In genomic region chr13:49186798-49187287, GRCm38 (mm10) we compare ENCODE assay signal across 8 mouse cellular contexts. TPM values are rescaled to one million over a fixed set of nuclear protein-coding genes. Genes with fewer than 3 reads are reported as not detected.
DNase-seq lines count a peak whose midpoint lies in the region; ATAC-seq lines count a peak whose summit lies in the region.

No protein-coding gene starts in this region.

- DNase-seq in lung, adult 18-20 months = no peak
- DNase-seq in embryonic facial prominence, embryonic 14.5 days (ENCODE audit: low spot score) = no peak
- no peak for DNase-seq in embryo, embryonic 9.5 days (ENCODE audit: extremely low spot score)
- no peak for DNase-seq in embryo, embryonic 10.5 days (ENCODE audit: low spot score)
- DNase-seq in lung, postnatal 14 days = no peak

- peak overlapping the region; percentile 84 for H3K4me3 ChIP-seq in lung, embryonic 16.5 days (ENCODE audit: low read length)
- peak overlapping the region; percentile 79 for H3K4me3 ChIP-seq in embryonic facial prominence, embryonic 14.5 days (ENCODE audit: low read depth, low read length)
- H3K4me3 ChIP-seq in neural tube, embryonic 12.5 days = peak overlapping the region; percentile 64

- peaks cover 22% of the 10 kb centered on the region for H3K4me1 ChIP-seq in lung, embryonic 16.5 days (replicated peaks; ENCODE audit: control insufficient read depth, insufficient read depth, low read length)
- H3K4me1 ChIP-seq in embryonic facial prominence, embryonic 14.5 days (ENCODE audit: control insufficient read depth, insufficient read depth, low read length) = peaks cover 29% of the 10 kb centered on the region
- peaks cover 36% of the 10 kb centered on the region for H3K4me1 ChIP-seq in neural tube, embryonic 12.5 days

- no peaks in the 10 kb centered on the region for H3K36me3 ChIP-seq in lung, embryonic 16.5 days (ENCODE audit: control insufficient read depth, insufficient read depth, low read length)
- H3K36me3 ChIP-seq in embryonic facial prominence, embryonic 14.5 days (ENCODE audit: control insufficient read depth, insufficient read depth, low read length) = no peaks in the 10 kb centered on the region
- no peaks in the 10 kb centered on the region for H3K36me3 ChIP-seq in neural tube, embryonic 12.5 days

- no peaks in the 10 kb centered on the region for H3K9me3 ChIP-seq in lung, embryonic 16.5 days (ENCODE audit: control insufficient read depth, low read length)
- no peaks in the 10 kb centered on the region for H3K9me3 ChIP-seq in embryonic facial prominence, embryonic 14.5 days (ENCODE audit: control insufficient read depth, low read length)
- H3K9me3 ChIP-seq in neural tube, embryonic 12.5 days = no peaks in the 10 kb centered on the region

- peak overlapping the region; percentile 99 for H3K4me2 ChIP-seq in lung, embryonic 16.5 days (ENCODE audit: low read depth, low read length)
- peak overlapping the region; percentile 99 for H3K4me2 ChIP-seq in embryonic facial prominence, embryonic 14.5 days (ENCODE audit: low read depth, low read length)
- peak overlapping the region; percentile 99 for H3K4me2 ChIP-seq in neural tube, embryonic 12.5 days (replicated peaks)

- peak overlapping the region; percentile 77 for H3K27ac ChIP-seq in lung, embryonic 16.5 days (ENCODE audit: low read length)
- H3K27ac ChIP-seq in embryonic facial prominence, embryonic 14.5 days (replicated peaks; ENCODE audit: low read depth, low read length) = peak overlapping the region; percentile 75
- no peak overlapping the region for H3K27ac ChIP-seq in neural tube, embryonic 12.5 days

- H3K27me3 ChIP-seq in lung, embryonic 16.5 days (ENCODE audit: control insufficient read depth, insufficient read depth, low read depth, low read length) = no peaks in the 10 kb centered on the region
- no peaks in the 10 kb centered on the region for H3K27me3 ChIP-seq in embryonic facial prominence, embryonic 14.5 days (replicated peaks; ENCODE audit: control insufficient read depth, insufficient read depth, low read length)
- H3K27me3 ChIP-seq in neural tube, embryonic 12.5 days (replicated peaks) = no peaks in the 10 kb centered on the region

- H3K9ac ChIP-seq in lung, embryonic 16.5 days (ENCODE audit: low read length) = peak overlapping the region; percentile 67
- H3K9ac ChIP-seq in embryonic facial prominence, embryonic 14.5 days (ENCODE audit: low read depth, low read length) = peak overlapping the region; percentile 76
- peak overlapping the region; percentile 64 for H3K9ac ChIP-seq in neural tube, embryonic 12.5 days

- ATAC-seq in lung, embryonic 16.5 days (ENCODE audit: low read depth) = peak; percentile 49
- peak; percentile 9 for ATAC-seq in embryonic facial prominence, embryonic 14.5 days (ENCODE audit: low read depth)
- peak; percentile 7 for ATAC-seq in inflammation-experienced regulatory T-cells, adult 6 months
- ATAC-seq in neural tube, embryonic 12.5 days (ENCODE audit: low FRiP score, low read depth) = peak; percentile 6; the same call in 1 of the 2 replicates

- 18% methylated on average over 11 of the region's 11 CpGs for WGBS in lung, embryonic 16.5 days
- WGBS in embryonic facial prominence, embryonic 14.5 days = 18% methylated on average over 11 of the region's 11 CpGs
- WGBS in neural tube, embryonic 12.5 days = 20% methylated on average over 11 of the region's 11 CpGs

RNA-seq across cellular contexts. Expression of gene Ninj1, which starts 0.4 kb away (rescaled TPM):
- polyA plus RNA-seq in lung, embryonic 16.5 days (2015; fragmentation: Nextera tagmentation; extraction: Ambion mirVana) = 46.8 and 47.5 TPM in 2 replicates
- polyA plus RNA-seq in embryonic facial prominence, embryonic 14.5 days (2014; fragmentation: Nextera tagmentation; extraction: Ambion mirVana) = 62.4 and 65.0 TPM in 2 replicates
- 10 to 100 TPM; 19.6 to 30.9 (median 29.4) TPM for polyA plus RNA-seq in inflammation-experienced regulatory T-cells, adult 6 months (2017; shearing (Covaris generic))
- 18.5 and 21.0 TPM in 2 replicates for polyA plus RNA-seq in neural tube, embryonic 12.5 days (2016; fragmentation: Nextera tagmentation; extraction: Ambion mirVana)

RNA-seq across cellular contexts. Expression of gene Card19, which starts 29.0 kb away (rescaled TPM):
- 48.7 and 57.1 TPM in 2 replicates for polyA plus RNA-seq in lung, embryonic 16.5 days (2015; fragmentation: Nextera tagmentation; extraction: Ambion mirVana)
- polyA plus RNA-seq in embryonic facial prominence, embryonic 14.5 days (2014; fragmentation: Nextera tagmentation; extraction: Ambion mirVana) = 65.1 and 68.7 TPM in 2 replicates
- polyA plus RNA-seq in inflammation-experienced regulatory T-cells, adult 6 months (2017; shearing (Covaris generic)) = 10 to 100 TPM; 58.3 to 83.2 (median 61.4) TPM
- 29.0 and 32.0 TPM in 2 replicates for polyA plus RNA-seq in neural tube, embryonic 12.5 days (2016; fragmentation: Nextera tagmentation; extraction: Ambion mirVana)

RNA-seq across cellular contexts. Expression of gene Wnk2, which starts 39.0 kb away (rescaled TPM):
- 0.85 and 0.98 TPM in 2 replicates for polyA plus RNA-seq in lung, embryonic 16.5 days (2015; fragmentation: Nextera tagmentation; extraction: Ambion mirVana)
- 3.1 and 3.3 TPM in 2 replicates for polyA plus RNA-seq in embryonic facial prominence, embryonic 14.5 days (2014; fragmentation: Nextera tagmentation; extraction: Ambion mirVana)
- not detected for polyA plus RNA-seq in inflammation-experienced regulatory T-cells, adult 6 months (2017; shearing (Covaris generic))
- 16.4 and 17.2 TPM in 2 replicates for polyA plus RNA-seq in neural tube, embryonic 12.5 days (2016; fragmentation: Nextera tagmentation; extraction: Ambion mirVana)
